Mouse (Mus musculus) erythroblast, embryonic 14.5 days (primary cell): ENCODE data around the gene Slc9a3r1.

Experiments
- GATA1 ChIP-seq: IDR thresholded peaks from 2 replicates; pipeline ENCODE4 v1.6.1; 2012; ENCODE audit warnings: low read length, inconsistent platforms, mixed read lengths
- TAL1 ChIP-seq: IDR thresholded peaks from 3 replicates; pipeline ENCODE4 v1.6.1; 2012; ENCODE audit warnings: low read length, inconsistent platforms, mixed read lengths

DNA sequence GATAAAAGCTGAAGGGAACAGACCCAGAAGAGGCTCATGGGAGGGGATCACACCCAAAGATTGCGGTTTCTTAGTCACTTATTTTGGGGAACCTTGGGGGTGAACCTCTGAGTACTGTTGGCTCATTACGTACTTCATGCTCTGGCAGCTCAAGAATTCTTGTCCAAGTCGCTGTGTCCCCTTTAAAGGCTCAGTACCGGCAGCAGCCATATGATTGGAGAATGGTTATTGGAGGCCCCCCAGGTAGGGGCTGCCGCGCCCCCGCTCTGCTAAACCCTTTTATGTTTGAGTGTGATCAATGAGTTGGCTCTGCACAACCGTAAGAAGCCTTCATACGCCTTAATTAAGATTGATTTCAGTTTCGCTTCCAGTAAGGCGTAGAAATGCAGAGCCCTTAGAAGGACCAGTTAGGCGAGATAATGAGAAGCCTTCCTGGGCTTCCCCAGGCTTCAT, 35.8 kb downstream of the Slc9a3r1 start:
- TF ChIP-seq GATA1 (no peak), TAL1 (no peak)
